Mouse (Mus musculus) forebrain, embryonic 10.5 days (tissue): Measurements from ENCODE around the gene Mbtd1. TPM values are rescaled to one million over a fixed set of nuclear protein-coding genes. Genes with fewer than 3 reads are reported as not detected.
"Not testable (repeated sequence)": the region's sequence is repeated elsewhere in the genome, so short reads cannot be mapped to it uniquely, and the experiment has no call there.

ENCODE experiments used
- DNase-seq: peaks from one replicate; pipeline ENCODE4 v3.0.0-alpha.2; 2017; ENCODE audit warnings: low spot score; ENCODE audit errors: extremely low spot score
- H3K27ac ChIP-seq: fragments of 300-500 bp; sonication (generic); 2 replicates; pipeline ENCODE4 v1.5.1; 2016; ENCODE audit warnings: mild to moderate bottlenecking
- H3K27me3 ChIP-seq: fragments of 300-500 bp; sonication (generic); 2 replicates; pipeline ENCODE4 v1.6.1; 2016; ENCODE audit warnings: mild to moderate bottlenecking; ENCODE audit not compliant: poor library complexity, severe bottlenecking
- H3K36me3 ChIP-seq: fragments of 300-500 bp; sonication (generic); replicated peaks from 2 replicates; pipeline ENCODE4 v1.6.1; 2016; ENCODE audit warnings: mild to moderate bottlenecking, moderate library complexity
- H3K4me1 ChIP-seq: fragments of 300-500 bp; sonication (generic); 2 replicates; pipeline ENCODE4 v1.6.1; 2016
- H3K4me3 ChIP-seq: fragments of 300-500 bp; sonication (generic); 2 replicates; pipeline ENCODE4 v1.5.1; 2016; ENCODE audit warnings: mild to moderate bottlenecking, moderate library complexity
- H3K9me3 ChIP-seq: fragments of 300-500 bp; sonication (generic); 2 replicates; pipeline ENCODE4 v1.6.1; 2016; ENCODE audit warnings: mild to moderate bottlenecking, moderate library complexity
- WGBS: fragments of 180-500 bp; shearing (Covaris S2); methylation state at CpG from one replicate; pipeline ENCODE4 v1.1.7; 2016; 5-methylcytosine and 5-hydroxymethylcytosine counted together
- polyA plus RNA-seq: library from polyadenylated mRNA; unstranded; fragments of >200 nt; fragmentation: Nextera tagmentation; extraction: Ambion mirVana; gene quantifications from 2 replicates; pipeline ENCODE4 v1.2.1, GENCODE M21; 2016

Gene Mbtd1
- polyA plus RNA-seq, 1 experiment from 2014 or later, result 42.7 TPM

- no peaks in the 10 kb centered on the region for H3K27me3 ChIP-seq
- H3K27ac ChIP-seq, result peak overlapping the region; percentile 98
- H3K9me3 ChIP-seq, result no peaks in the 10 kb centered on the region
- H3K4me1 ChIP-seq, result peaks cover 31% of the 10 kb centered on the region
- peak overlapping the region; percentile 96 for H3K4me3 ChIP-seq
- peaks cover 50% of the 10 kb centered on the region for H3K36me3 ChIP-seq
- WGBS, result 11% methylated on average over 4 of the region's 4 CpGs
- DNase-seq, result peak; percentile 16
Measured at GRCm38 (mm10) chr11:93887080-93887447, 1.4 kb downstream of the Mbtd1 start.

DNA sequence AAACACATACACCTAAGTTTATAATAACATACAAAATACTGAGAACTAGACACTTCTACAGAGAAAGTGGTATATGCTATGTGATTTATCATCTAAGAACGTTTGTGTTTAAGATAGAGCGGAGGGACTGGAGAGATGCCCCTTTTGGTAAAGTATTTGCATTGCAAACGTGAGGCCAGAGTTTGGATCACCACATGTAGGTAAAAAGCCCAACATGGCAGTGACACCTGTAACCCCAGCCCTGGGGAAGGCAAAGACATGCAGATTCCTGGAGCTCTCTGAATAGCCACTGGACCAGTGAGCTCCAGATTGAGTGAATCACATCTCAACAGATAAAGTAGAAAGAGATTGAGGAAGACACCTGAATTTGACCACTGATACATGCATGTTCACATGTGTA lies 12.1 kb downstream of the Mbtd1 start:
- Histone ChIP-seq H3K9me3 (no peaks in the 10 kb centered on the region), H3K4me1 (no peaks in the 10 kb centered on the region), H3K27me3 (no peaks in the 10 kb centered on the region), H3K27ac (no peak overlapping the region), H3K36me3 (peaks cover 69% of the 10 kb centered on the region), H3K4me3 (no peak overlapping the region)
- 93% methylated on average over 3 of the region's 3 CpGs for WGBS
- DNase-seq, result no peak

- Histone ChIP-seq H3K4me3 (no peak overlapping the region), H3K27ac (no peak overlapping the region), H3K4me1 (no peaks in the 10 kb centered on the region), H3K36me3 (peaks cover 86% of the 10 kb centered on the region), H3K9me3 (no peaks in the 10 kb centered on the region), H3K27me3 (no peaks in the 10 kb centered on the region)
- 86% methylated on average over 4 of the region's 4 CpGs for WGBS
- no peak for DNase-seq
Measured at GRCm38 (mm10) chr11:93906834-93907233, 21.2 kb downstream of the Mbtd1 start.

DNA sequence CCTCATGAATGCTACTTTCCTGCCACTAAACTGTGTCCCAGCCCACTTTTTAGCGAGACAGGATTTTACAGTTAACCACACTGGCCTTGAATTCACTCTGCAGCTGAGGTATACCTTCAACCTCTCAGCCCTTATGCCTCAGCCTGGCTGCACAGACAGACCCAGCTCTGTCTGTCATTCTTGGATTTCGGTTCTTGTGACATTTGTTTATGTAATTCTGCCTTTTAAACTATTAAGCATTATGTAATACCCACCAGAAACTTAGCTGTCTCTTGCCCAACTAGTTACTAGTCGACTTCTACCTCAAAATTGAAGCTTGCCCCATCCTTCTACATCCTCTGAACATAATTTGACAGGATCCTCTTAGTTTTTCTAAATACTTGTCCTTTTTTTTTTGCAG lies 22.2 kb downstream of the Mbtd1 start:
- WGBS, result 92% methylated on average over 3 of the region's 3 CpGs

DNA sequence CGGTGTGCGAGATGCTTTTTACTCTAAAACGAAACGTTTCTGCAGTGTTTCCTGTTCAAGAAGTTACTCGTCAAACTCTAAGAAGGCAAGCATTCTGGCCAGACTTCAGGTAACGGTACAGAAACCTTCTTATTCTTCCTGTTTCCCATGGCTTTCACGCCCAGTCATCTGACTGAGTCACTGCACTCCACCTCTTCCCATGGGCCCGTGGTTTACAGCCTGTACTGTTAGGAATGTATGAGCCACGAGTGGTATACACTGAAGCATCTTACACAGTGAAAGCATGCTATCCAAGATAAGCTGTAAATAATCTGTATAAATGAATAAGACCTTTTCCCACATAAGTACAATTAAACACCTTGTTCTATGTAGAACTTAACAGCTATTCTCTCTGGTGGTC lies 23.2 kb downstream of the Mbtd1 start:
- H3K4me3 ChIP-seq, result no peak overlapping the region
- H3K27me3 ChIP-seq, result no peaks in the 10 kb centered on the region
- 93% methylated on average over 9 of the region's 9 CpGs for WGBS
- no peaks in the 10 kb centered on the region for H3K4me1 ChIP-seq
- H3K27ac ChIP-seq, result no peak overlapping the region
- no peaks in the 10 kb centered on the region for H3K9me3 ChIP-seq
- DNase-seq, result no peak
- peaks cover 97% of the 10 kb centered on the region for H3K36me3 ChIP-seq

More for the DNA sequence above, 22.2 kb downstream of the Mbtd1 start:
- H3K4me3 ChIP-seq, result no peak overlapping the region
- H3K36me3 ChIP-seq, result peaks cover 94% of the 10 kb centered on the region
- no peak overlapping the region for H3K27ac ChIP-seq
- H3K9me3 ChIP-seq, result no peaks in the 10 kb centered on the region
- no peaks in the 10 kb centered on the region for H3K27me3 ChIP-seq
- H3K4me1 ChIP-seq, result no peaks in the 10 kb centered on the region
- no peak for DNase-seq

DNA sequence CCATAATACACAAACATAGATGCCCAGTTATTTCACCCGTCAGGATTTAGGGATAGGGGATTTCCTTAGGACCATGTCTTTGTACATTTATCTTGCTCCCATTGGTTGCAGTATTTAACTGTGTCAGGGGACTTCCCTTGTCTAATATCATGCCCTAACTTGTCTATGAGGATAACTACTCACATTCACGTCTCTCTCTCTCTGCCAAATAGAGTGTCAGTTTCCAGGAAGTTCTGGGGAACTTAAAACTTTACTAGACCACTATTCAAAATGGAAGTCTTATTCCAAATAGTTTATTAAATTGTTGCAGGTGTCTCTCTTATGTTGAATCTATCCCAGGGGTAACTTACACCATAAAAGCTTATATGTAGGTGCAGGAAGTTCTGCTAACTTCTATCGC lies 26.0 kb downstream of the Mbtd1 start:
- Histone ChIP-seq H3K4me1 (no peaks in the 10 kb centered on the region), H3K9me3 (no peaks in the 10 kb centered on the region), H3K27me3 (no peaks in the 10 kb centered on the region), H3K36me3 (peaks cover 99% of the 10 kb centered on the region), H3K4me3 (no peak overlapping the region), H3K27ac (no peak overlapping the region)
- DNase-seq, result no peak
- 93% methylated on average over 3 of the region's 3 CpGs for WGBS

DNA sequence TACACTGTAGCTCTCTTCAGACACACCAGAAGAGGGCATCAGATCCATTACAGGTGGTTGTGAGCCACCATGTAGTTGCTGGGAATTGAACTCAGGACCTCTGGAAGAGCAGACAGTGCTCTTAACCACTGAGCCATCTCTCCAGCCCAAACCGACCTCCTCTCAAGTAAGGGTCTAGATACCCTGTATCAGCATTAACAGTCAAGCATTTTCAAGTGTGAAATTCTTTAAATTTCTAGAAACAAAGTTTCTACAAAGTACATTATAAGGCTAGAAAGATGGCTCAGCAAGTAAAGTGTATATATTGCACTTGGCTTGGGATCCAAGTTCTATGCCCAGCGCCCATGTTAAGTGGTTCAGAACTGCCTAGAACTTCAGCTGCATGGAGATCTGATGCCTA lies 29.4 kb downstream of the Mbtd1 start:
- not testable (repeated sequence) for DNase-seq, H3K9me3 ChIP-seq, H3K4me3 ChIP-seq, H3K27ac ChIP-seq, H3K27me3 ChIP-seq, H3K4me1 ChIP-seq
- 95% methylated on average over 2 of the region's 2 CpGs for WGBS
- H3K36me3 ChIP-seq, result peaks cover 99% of the 10 kb centered on the region

GRCm38 (mm10) chr11:93929106-93929505 lies 43.5 kb downstream of the Mbtd1 start:
- no peak overlapping the region for H3K4me3 ChIP-seq
- no peaks in the 10 kb centered on the region for H3K9me3 ChIP-seq
- peaks cover 99% of the 10 kb centered on the region for H3K36me3 ChIP-seq
- no peak overlapping the region for H3K27ac ChIP-seq
- no peaks in the 10 kb centered on the region for H3K27me3 ChIP-seq
- no peak for DNase-seq
- H3K4me1 ChIP-seq, result no peaks in the 10 kb centered on the region

GRCm38 (mm10) chr11:93940906-93941305 lies 55.3 kb downstream of the Mbtd1 start:
- H3K4me1 ChIP-seq, result peaks cover 12% of the 10 kb centered on the region; the same call in 1 of the 2 replicates
- peaks cover 88% of the 10 kb centered on the region for H3K36me3 ChIP-seq
- DNase-seq, result no peak
- H3K9me3 ChIP-seq, result no peaks in the 10 kb centered on the region
- H3K27ac ChIP-seq, result no peak overlapping the region
- 86% methylated on average over 2 of the region's 2 CpGs for WGBS
- no peaks in the 10 kb centered on the region for H3K27me3 ChIP-seq
- H3K4me3 ChIP-seq, result no peak overlapping the region

GRCm38 (mm10) chr11:93944986-93945385 lies 59.3 kb downstream of the Mbtd1 start:
- no peak overlapping the region for H3K4me3 ChIP-seq
- H3K36me3 ChIP-seq, result peaks cover 78% of the 10 kb centered on the region
- no peak for DNase-seq
- 72% methylated on average over 3 of the region's 3 CpGs for WGBS
- H3K4me1 ChIP-seq, result peaks cover 24% of the 10 kb centered on the region
- H3K27ac ChIP-seq, result no peak overlapping the region
- no peaks in the 10 kb centered on the region for H3K27me3 ChIP-seq
- H3K9me3 ChIP-seq, result no peaks in the 10 kb centered on the region

GRCm38 (mm10) chr11:93948887-93949567 lies 63.4 kb downstream of the Mbtd1 start:
- peaks cover 85% of the 10 kb centered on the region for H3K36me3 ChIP-seq
- H3K27ac ChIP-seq, result no peak overlapping the region
- WGBS, result 90% methylated on average over 9 of the region's 9 CpGs
- no peaks in the 10 kb centered on the region for H3K27me3 ChIP-seq
- peaks cover 48% of the 10 kb centered on the region for H3K4me1 ChIP-seq
- no peak for DNase-seq
- no peak overlapping the region for H3K4me3 ChIP-seq
- no peaks in the 10 kb centered on the region for H3K9me3 ChIP-seq

DNA sequence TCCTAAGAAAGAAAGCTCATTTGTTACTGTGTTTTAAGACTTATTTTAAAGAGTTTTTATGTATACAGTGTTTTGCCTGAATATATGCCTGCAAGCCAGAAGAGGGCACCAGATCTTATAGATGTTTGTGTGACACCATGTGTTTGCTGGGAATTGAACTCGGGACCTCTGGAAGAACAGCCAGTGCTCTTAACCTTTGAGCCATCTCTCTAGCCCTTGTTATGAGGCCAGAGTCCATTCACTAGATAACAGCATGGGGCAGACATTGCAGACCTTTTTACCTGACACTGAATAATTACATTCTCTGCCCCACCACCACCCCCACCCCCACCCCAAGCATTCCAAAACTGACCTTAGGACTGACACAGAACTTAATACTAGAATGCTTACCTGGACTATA lies 64.4 kb downstream of the Mbtd1 start:
- Histone ChIP-seq H3K36me3 (peaks cover 79% of the 10 kb centered on the region), H3K4me3 (no peak overlapping the region), H3K9me3 (no peaks in the 10 kb centered on the region), H3K4me1 (peaks cover 50% of the 10 kb centered on the region), H3K27me3 (no peaks in the 10 kb centered on the region), H3K27ac (no peak overlapping the region)
- WGBS, result 97% methylated on average over 1 of the region's 1 CpGs
- DNase-seq, result no peak

DNA sequence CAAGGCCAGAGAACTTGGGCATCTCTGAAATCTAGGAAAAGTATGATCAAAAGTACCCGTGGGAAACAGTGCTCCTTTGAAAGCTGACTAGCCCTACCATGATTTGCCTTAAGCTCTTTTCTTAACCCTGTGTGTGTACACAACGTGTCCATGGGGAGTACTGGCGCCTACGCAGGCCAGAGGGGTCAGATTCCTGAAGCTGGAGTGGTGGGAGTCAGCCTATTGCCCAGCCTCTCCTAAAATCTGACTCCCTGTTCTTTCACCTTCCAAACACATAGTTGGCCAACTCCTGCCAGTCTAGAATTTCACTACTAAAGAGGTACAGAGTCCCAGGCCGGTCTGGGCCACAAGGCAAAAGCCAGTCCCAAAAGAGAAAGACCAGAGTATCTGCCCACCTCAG lies 66.7 kb downstream of the Mbtd1 start:
- Histone ChIP-seq H3K9me3 (no peaks in the 10 kb centered on the region), H3K4me3 (peak overlapping the region; percentile 20; the same call in 1 of the 2 replicates), H3K27ac (no peak overlapping the region), H3K36me3 (peaks cover 73% of the 10 kb centered on the region), H3K4me1 (peaks cover 57% of the 10 kb centered on the region), H3K27me3 (no peaks in the 10 kb centered on the region)
- DNase-seq, result no peak
- WGBS, result 74% methylated on average over 5 of the region's 5 CpGs
